Mouse (Mus musculus) R1 (cell line): ENCODE results near the gene Uqcr11.
A peak's percentile ranks its signal among the peaks of the same experiment; 100 is the strongest.

Experiments
- DNase-seq: peaks from one replicate; pipeline ENCODE4 v3.0.0-alpha.2; 2018; ENCODE audit warnings: low read depth, low spot score

Uqcr11 gene

GRCm38 (mm10) chr10:80399191-80399972 is 7.2 kb downstream of the Uqcr11 start, which contains the start of gene Mbd3:
Gene Mbd3 (minus strand): TSS chr10:80399550.
- peak; percentile 100 for DNase-seq

- peak; percentile 98 for DNase-seq
Measured at GRCm38 (mm10) chr10:80398719-80399190, 7.9 kb downstream of the Uqcr11 start.

- no peak for DNase-seq
Measured at GRCm38 (mm10) chr10:80398174-80398535, 8.5 kb downstream of the Uqcr11 start.

DNA sequence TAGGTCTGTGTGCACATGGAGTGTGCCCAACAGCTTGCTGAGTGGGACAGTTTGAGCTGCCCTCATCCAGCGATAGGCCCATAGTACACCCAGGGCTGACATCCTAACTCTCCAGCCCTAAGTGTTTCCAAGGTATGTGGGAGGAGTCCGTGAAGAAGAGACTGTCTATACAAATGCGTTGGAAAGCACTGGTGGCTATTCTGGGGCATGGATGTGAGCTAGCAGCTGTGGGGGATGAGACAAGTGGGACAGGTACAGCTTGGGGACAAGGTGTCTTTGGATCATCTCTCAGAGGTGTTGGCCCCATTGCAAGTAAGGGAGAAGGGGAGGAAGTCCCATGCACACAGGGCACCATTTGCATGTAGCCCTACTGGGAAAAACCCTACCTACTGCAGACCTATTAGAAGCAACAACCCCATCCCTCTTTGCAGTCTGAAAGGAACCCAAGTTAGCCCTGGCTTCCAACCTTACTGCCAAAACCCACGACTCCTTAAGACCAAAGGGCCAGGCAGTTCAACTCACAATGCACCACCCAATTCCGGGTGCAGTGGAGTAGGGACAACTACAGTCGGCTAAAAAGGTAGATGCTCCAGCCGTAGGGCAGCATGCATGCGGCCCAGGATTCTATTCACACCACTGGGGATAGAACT is 9.0 kb downstream of the Uqcr11 start:
- no peak for DNase-seq

GRCm38 (mm10) chr10:80396822-80397523 is 9.7 kb downstream of the Uqcr11 start:
- DNase-seq, result peak; percentile 86

DNA sequence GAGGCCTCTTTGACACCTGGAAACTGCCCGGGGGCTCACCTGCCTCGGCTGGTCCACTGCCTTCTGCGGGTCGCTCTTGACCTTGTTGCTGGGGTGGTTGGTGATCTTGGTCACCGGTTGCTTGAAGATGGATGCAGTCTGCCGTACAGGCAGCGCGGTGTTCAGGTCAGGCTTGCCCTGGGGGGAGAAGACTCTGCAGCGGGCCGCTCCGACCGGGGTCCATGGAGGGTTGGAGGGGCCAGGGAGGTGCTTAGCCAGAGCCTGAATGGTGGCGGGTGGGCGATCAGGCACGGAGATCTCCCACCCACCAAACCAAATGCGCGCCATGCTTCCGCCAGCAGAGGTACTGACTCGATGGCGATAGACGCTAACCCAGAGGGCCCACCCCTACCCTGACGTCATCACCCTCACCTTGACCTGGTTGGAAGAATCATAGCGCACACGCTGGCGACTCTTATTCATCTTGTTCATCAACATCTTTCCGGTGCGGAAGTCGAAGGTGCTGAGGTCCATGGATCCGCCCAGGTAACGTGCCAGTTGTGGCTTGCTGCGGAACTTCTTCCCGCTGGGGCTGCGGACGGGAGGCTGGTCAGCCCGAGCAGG is 11.5 kb downstream of the Uqcr11 start:
- DNase-seq, result peak; percentile 94

DNA sequence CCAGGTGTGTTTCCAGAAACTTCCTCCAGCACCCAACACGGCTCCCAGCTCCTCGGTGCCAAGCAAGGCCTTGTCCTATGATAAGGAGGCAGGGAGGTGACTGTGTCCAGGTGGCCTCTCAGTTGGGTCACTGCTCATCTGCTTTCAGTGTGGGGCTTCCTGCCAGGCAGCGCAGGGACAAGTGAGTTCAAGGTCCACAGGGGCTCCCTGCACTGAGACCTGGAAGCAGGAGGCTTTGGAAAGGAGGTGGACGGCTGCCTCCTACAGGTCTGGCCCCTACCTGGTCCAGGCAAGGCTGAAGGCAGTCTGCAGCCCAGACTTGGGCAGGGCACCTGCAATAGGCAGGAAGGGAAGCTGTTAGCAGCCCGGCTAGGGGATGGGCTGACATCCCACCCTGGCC is 13.9 kb downstream of the Uqcr11 start:
- no peak for DNase-seq

DNA sequence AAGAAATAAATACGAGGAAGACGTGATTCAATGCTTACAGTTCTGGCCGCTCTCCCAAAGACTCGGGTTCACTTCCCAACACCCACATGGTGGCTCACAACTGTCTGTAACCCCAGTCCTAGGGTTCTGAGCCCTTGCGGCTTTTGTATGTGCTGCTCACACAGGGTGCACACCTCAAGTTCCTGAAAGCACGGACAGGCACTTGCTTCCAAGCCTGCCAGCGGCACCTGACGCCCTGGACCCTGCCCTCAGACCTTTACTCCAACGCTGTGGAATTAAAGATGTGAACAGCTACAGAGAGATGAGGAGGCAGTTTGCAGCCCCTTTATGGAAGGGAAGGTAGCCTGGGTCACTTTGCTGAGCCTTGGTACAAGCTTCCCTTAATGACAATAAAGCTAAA is 15.9 kb downstream of the Uqcr11 start:
- DNase-seq, result no peak

DNA sequence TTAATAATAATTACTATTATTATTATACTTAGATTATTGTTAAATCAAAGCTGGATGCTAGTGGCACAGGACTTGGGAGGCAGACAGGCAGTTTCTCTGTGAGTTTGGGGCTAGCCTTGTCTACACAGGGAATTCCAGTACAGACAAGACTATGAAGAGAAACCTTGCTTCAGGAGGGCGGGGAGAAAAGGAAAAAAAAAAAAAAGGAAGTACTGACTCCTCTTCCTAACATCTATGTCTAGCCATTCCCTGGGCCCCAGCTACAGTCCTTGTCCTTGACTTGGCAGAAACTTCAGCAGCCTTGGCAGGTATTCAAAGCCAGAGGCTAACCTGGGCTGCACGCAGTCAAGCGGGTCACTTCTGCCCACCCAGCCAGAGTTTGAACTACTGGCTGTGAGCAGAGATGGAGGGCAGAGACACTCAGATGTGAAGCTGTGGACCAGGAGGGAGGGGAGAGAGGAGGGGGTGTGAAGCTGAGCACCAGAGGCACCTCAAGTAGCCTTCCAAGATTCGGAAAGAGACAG is 17.4 kb downstream of the Uqcr11 start:
- DNase-seq, result no peak

- DNase-seq, result no peak
Measured at GRCm38 (mm10) chr10:80388731-80389130, 17.9 kb downstream of the Uqcr11 start.

- DNase-seq, result peak; percentile 80
Measured at GRCm38 (mm10) chr10:80387522-80387959, 19.1 kb downstream of the Uqcr11 start, which contains the start of gene Mex3d. Gene Mex3d (minus strand): TSS chr10:80387659.

- no peak for DNase-seq
Measured at GRCm38 (mm10) chr10:80386735-80387471, 19.7 kb downstream of the Uqcr11 start.

DNA sequence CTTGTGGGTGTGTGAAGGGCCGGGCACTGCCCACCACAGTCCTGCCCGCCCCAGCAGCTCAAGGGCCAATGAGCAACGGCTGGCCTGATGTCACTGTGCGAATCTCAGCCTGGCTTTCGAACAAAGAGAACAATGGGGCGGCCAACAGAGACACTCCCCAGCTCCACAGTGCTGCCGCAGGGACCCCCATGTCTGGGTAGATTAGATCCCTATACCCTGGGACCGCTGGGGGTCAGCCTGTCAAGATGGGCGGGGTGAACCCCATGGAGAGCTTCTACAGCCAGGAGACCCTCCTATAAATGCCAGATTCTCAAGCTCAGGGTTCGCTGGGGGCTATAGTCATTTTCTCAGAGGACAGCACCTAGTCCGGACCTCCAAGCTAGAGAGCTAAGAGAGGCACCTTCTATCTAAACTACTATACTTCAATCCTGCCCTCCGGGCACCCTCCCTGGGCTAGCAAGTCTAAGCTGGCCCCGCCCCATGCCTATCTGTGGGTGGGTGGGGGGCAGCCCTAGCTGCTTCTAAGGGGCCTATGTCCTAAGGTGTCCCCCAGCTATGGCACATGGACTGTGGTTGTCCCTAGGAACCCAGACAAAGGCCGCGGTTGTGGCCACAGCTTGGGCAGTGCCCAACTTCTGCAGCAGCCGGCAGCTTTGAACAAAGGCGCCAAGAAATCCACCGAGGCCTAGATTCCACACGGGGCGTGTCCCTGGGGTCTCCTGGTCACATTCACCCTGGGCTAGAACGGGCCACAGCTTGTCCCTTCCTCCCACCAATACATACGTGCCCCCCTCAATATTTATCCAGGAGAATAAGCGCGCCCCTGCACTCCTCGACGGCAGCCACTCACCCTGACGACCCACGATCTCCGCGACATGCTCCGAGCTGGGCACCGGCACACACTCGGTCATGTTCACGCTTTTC is 20.6 kb downstream of the Uqcr11 start:
- DNase-seq, result no peak

- DNase-seq, result no peak
Measured at GRCm38 (mm10) chr10:80385310-80385709, 21.3 kb downstream of the Uqcr11 start.

GRCm38 (mm10) chr10:80384709-80385108 is 21.9 kb downstream of the Uqcr11 start:
- no peak for DNase-seq

DNA sequence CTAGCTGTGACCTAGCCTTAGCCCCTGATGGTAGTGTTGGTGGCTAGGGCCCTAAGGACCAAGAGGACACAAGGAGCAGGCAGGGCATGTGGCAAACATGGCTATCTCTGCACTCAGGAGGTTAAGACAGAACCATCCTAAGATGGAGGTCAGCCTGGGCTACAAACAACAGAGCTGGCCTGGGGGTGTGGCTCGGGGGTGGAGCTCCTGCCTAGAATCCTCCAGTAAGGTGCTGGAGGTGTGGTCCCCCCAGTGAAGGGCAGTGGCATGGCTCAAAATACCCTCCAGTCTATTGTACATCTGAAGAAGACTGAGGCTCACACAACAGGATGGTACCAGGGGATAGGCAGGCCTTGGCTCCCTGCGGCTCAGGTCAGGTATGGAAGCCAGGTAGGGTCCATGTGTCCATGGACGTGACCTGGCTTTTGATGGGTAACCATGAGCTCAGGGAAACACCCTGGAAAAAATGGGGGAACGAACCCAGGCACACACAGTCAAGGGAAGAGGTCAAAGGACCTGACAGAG is 22.5 kb downstream of the Uqcr11 start:
- no peak for DNase-seq

GRCm38 (mm10) chr10:80383431-80383830 is 23.2 kb downstream of the Uqcr11 start:
- DNase-seq, result no peak

GRCm38 (mm10) chr10:80382641-80383365 is 23.8 kb downstream of the Uqcr11 start:
- DNase-seq, result no peak

DNA sequence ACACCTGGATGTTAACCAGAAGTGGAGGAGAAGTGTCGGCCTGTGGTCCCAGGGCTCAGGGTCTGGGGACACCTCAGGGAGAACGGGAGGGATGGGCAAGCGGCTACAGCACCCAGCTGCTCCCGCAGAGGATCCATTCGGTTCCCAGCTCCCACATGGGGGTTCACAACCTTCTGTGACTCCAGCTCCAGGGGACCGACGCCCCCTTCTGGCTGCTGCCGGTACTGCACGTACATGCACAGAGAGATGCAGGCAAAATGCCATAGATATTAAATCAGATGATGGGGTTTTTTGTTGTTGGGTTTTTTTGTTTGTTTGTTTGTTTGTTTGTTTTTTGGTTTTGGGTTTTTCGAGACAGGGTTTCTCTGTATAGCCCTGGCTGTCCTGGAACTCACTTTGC is 28.9 kb downstream of the Uqcr11 start:
- DNase-seq, result peak; percentile 70
